Mouse (Mus musculus) sigmoid colon, adult 10 weeks (tissue): ENCODE data around the gene Pdcl2. TPM values are rescaled to one million over a fixed set of nuclear protein-coding genes. Genes with fewer than 3 reads are reported as not detected.

Experiments used
- polyA plus RNA-seq: library from polyadenylated mRNA; stranded (reverse); fragments of 350-450 nt; fragmentation: Illumina TruSeq; extraction: RNeasy Lipid Tissue Mini Kit (QIAGEN cat#74804); gene quantifications from one replicate; pipeline ENCODE4 v1.2.3, GENCODE M21; 2014; ENCODE audit warnings: low read depth, low replicate concordance

Pdcl2 gene
- polyA plus RNA-seq: not detected

GRCm38 (mm10) chr5:76330953-76331352 lies at the start of gene Pdcl2:
Gene Pdcl2, minus strand, starts transcription at chr5:76331156.

GRCm38 (mm10) chr5:76363453-76364104 lies 32.6 kb upstream of the Pdcl2 start, which contains the start of gene Nmu:
Gene Nmu, minus strand, starts transcription at chr5:76363788.

GRCm38 (mm10) chr5:76304452-76305341 lies 26.3 kb downstream of the Pdcl2 start, which contains the start of gene Clock:
Gene Clock, minus strand, starts transcription at chr5:76304792.

Other genes starting within 250 kb of the Pdcl2 start
- gene Srd5a3, start 190.9 kb downstream of the Pdcl2 start, polyA plus RNA-seq: 24.2 TPM
- 166 TPM for gene Tmem165, start 147.3 kb downstream of the Pdcl2 start, polyA plus RNA-seq
- 123 TPM for gene Clock, start 26.4 kb downstream of the Pdcl2 start, polyA plus RNA-seq
- gene Nmu, start 32.6 kb upstream of the Pdcl2 start, polyA plus RNA-seq: 13.6 TPM
- not detected for gene Gm7271, start 152.9 kb upstream of the Pdcl2 start, polyA plus RNA-seq
- 138 TPM for gene Exoc1, start 198.2 kb upstream of the Pdcl2 start, polyA plus RNA-seq